Mouse (Mus musculus) hindbrain, embryonic 13.5 days (tissue): Measurements from ENCODE around the gene Fam167b. TPM values are rescaled to one million over a fixed set of nuclear protein-coding genes. Genes with fewer than 3 reads are reported as not detected.
"Not testable (repeated sequence)": the region's sequence is repeated elsewhere in the genome, so short reads cannot be mapped to it uniquely, and the experiment has no call there.

Source experiments
- ATAC-seq: fragments of 200-750 bp; cut with Nextera tagmentation; 2 replicates; pipeline ENCODE4 v1.8.0; 2017; ENCODE audit warnings: moderate TSS enrichment; ENCODE audit not compliant: low FRiP score
- H3K27ac ChIP-seq: fragments of 300-500 bp; sonication (generic); 2 replicates; pipeline ENCODE4 v1.5.1; 2015; ENCODE audit warnings: inconsistent platforms, mild to moderate bottlenecking, moderate library complexity
- H3K27me3 ChIP-seq: fragments of 300-500 bp; sonication (generic); 2 replicates; pipeline ENCODE4 v1.6.1; 2015; ENCODE audit warnings: mild to moderate bottlenecking, inconsistent platforms
- H3K36me3 ChIP-seq: fragments of 300-500 bp; sonication (generic); 2 replicates; pipeline ENCODE4 v1.6.1; 2015; ENCODE audit warnings: mild to moderate bottlenecking, inconsistent platforms
- H3K4me1 ChIP-seq: fragments of 300-500 bp; sonication (generic); replicated peaks from 2 replicates; pipeline ENCODE4 v1.6.1; 2015; ENCODE audit warnings: inconsistent platforms
- H3K4me2 ChIP-seq: fragments of 300-500 bp; sonication (generic); 2 replicates; pipeline ENCODE4 v1.6.1; 2015; ENCODE audit warnings: inconsistent platforms, mild to moderate bottlenecking, moderate library complexity
- H3K4me3 ChIP-seq: fragments of 300-500 bp; sonication (generic); 2 replicates; pipeline ENCODE4 v1.5.1; 2015; ENCODE audit warnings: mild to moderate bottlenecking, inconsistent platforms
- H3K9ac ChIP-seq: fragments of 300-500 bp; sonication (generic); 2 replicates; pipeline ENCODE4 v1.6.1; 2015; ENCODE audit warnings: mild to moderate bottlenecking, inconsistent platforms
- H3K9me3 ChIP-seq: fragments of 300-500 bp; sonication (generic); 2 replicates; pipeline ENCODE4 v1.6.1; 2016; ENCODE audit warnings: inconsistent platforms
- WGBS: fragments of 180-500 bp; shearing (Covaris S2); methylation state at CpG from one replicate; pipeline ENCODE4 v1.1.7; 2015; 5-methylcytosine and 5-hydroxymethylcytosine counted together
- polyA plus RNA-seq: library from polyadenylated mRNA; unstranded; fragments of >200 nt; fragmentation: Nextera tagmentation; extraction: Ambion mirVana; gene quantifications from 2 replicates; pipeline ENCODE4 v1.2.1, GENCODE M21; 2015

Gene Fam167b
- polyA plus RNA-seq, 1 experiment from 2014 or later, result 0.87 TPM

GRCm38 (mm10) chr4:129555421-129555861 lies 22.9 kb downstream of the Fam167b start:
- peaks cover 22% of the 10 kb centered on the region for H3K4me1 ChIP-seq
- H3K4me2 ChIP-seq, result peak overlapping the region; percentile 63
- WGBS, result 4% methylated on average over 16 of the region's 16 CpGs
- H3K4me3 ChIP-seq, result peak overlapping the region; percentile 42
- H3K27ac ChIP-seq, result peak overlapping the region; percentile 53
- H3K36me3 ChIP-seq, result no peaks in the 10 kb centered on the region
- peaks cover 13% of the 10 kb centered on the region; the same call in 1 of the 2 replicates for H3K27me3 ChIP-seq
- H3K9me3 ChIP-seq, result no peaks in the 10 kb centered on the region
- no peak; the same call in none of the 2 replicates for ATAC-seq
- peak overlapping the region; percentile 68 for H3K9ac ChIP-seq

- not testable (repeated sequence) for H3K27ac ChIP-seq, H3K4me3 ChIP-seq, H3K9ac ChIP-seq, ATAC-seq, H3K4me2 ChIP-seq, H3K9me3 ChIP-seq, H3K36me3 ChIP-seq
- Histone ChIP-seq H3K27me3 (peaks cover 13% of the 10 kb centered on the region; the same call in 1 of the 2 replicates), H3K4me1 (peaks cover 22% of the 10 kb centered on the region)
- 66% methylated on average over 6 of the region's 6 CpGs for WGBS
Observed at GRCm38 (mm10) chr4:129554512-129554911, 23.8 kb downstream of the Fam167b start.

- H3K4me1 ChIP-seq, result peaks cover 8% of the 10 kb centered on the region
- no peak overlapping the region for H3K4me2 ChIP-seq
- no peaks in the 10 kb centered on the region for H3K36me3 ChIP-seq
- no peak for ATAC-seq
- H3K27me3 ChIP-seq, result peaks cover 6% of the 10 kb centered on the region; the same call in 1 of the 2 replicates
- H3K4me3 ChIP-seq, result no peak overlapping the region
- H3K9ac ChIP-seq, result no peak overlapping the region
- 62% methylated on average over 1 of the region's 1 CpGs for WGBS
- no peak overlapping the region for H3K27ac ChIP-seq
- H3K9me3 ChIP-seq, result no peaks in the 10 kb centered on the region
Observed at GRCm38 (mm10) chr4:129550295-129550694, 28.1 kb downstream of the Fam167b start.

- ATAC-seq, result no peak
- WGBS, result 94% methylated on average over 2 of the region's 2 CpGs
Observed at GRCm38 (mm10) chr4:129549306-129549705, 29.0 kb downstream of the Fam167b start.

GRCm38 (mm10) chr4:129547631-129548030 lies 30.7 kb downstream of the Fam167b start:
- not testable (repeated sequence) for H3K4me2 ChIP-seq, H3K9me3 ChIP-seq, H3K9ac ChIP-seq, H3K27me3 ChIP-seq, H3K36me3 ChIP-seq, H3K27ac ChIP-seq, H3K4me3 ChIP-seq, H3K4me1 ChIP-seq, ATAC-seq
- 84% methylated on average over 4 of the region's 4 CpGs for WGBS

More at GRCm38 (mm10) chr4:129549306-129549705, 29.0 kb downstream of the Fam167b start:
- Histone ChIP-seq H3K4me1 (no peaks in the 10 kb centered on the region), H3K9me3 (no peaks in the 10 kb centered on the region), H3K4me3 (no peak overlapping the region), H3K27me3 (no peaks in the 10 kb centered on the region), H3K36me3 (no peaks in the 10 kb centered on the region), H3K27ac (no peak overlapping the region), H3K4me2 (no peak overlapping the region), H3K9ac (no peak overlapping the region)

GRCm38 (mm10) chr4:129544106-129544505 lies 34.2 kb downstream of the Fam167b start:
- H3K9me3 ChIP-seq, result no peaks in the 10 kb centered on the region
- WGBS, result 81% methylated on average over 4 of the region's 4 CpGs
- ATAC-seq, result no peak
- no peak overlapping the region for H3K4me3 ChIP-seq
- peaks cover 11% of the 10 kb centered on the region for H3K36me3 ChIP-seq
- H3K9ac ChIP-seq, result no peak overlapping the region
- H3K27me3 ChIP-seq, result no peaks in the 10 kb centered on the region
- no peak overlapping the region for H3K4me2 ChIP-seq
- peaks cover 20% of the 10 kb centered on the region for H3K4me1 ChIP-seq
- no peak overlapping the region for H3K27ac ChIP-seq

- peak; percentile 99 for ATAC-seq
- peak within 1 kb of the TSS; percentile 84 for H3K27ac ChIP-seq
- WGBS, result 1% methylated on average over 46 of the region's 46 CpGs
- peaks cover 18% of the 10 kb centered on the region for H3K36me3 ChIP-seq
- H3K27me3 ChIP-seq, result no peaks in the 10 kb centered on the region
- peaks cover 20% of the 10 kb centered on the region for H3K4me1 ChIP-seq
- peak within 1 kb of the TSS; percentile 77 for H3K4me3 ChIP-seq
- H3K9ac ChIP-seq, result peak within 1 kb of the TSS; percentile 87
- H3K9me3 ChIP-seq, result no peaks in the 10 kb centered on the region
- H3K4me2 ChIP-seq, result peak within 1 kb of the TSS; percentile 77
Observed at GRCm38 (mm10) chr4:129542592-129543141, 35.7 kb downstream of the Fam167b start, which contains the start of gene Hdac1. TSS of gene Hdac1 (minus strand) at chr4:129542713.

- WGBS, result under 1% methylated on average over 28 of the region's 30 CpGs
Observed at GRCm38 (mm10) chr4:129541868-129542591, 36.3 kb downstream of the Fam167b start.

GRCm38 (mm10) chr4:129540012-129540411 lies 38.3 kb downstream of the Fam167b start:
- no peaks in the 10 kb centered on the region for H3K9me3 ChIP-seq
- H3K4me2 ChIP-seq, result no peak overlapping the region
- no peak overlapping the region for H3K27ac ChIP-seq
- H3K9ac ChIP-seq, result no peak overlapping the region
- no peak overlapping the region for H3K4me3 ChIP-seq
- 87% methylated on average over 6 of the region's 6 CpGs for WGBS
- ATAC-seq, result no peak
- peaks cover 20% of the 10 kb centered on the region for H3K4me1 ChIP-seq
- H3K36me3 ChIP-seq, result peaks cover 26% of the 10 kb centered on the region
- H3K27me3 ChIP-seq, result no peaks in the 10 kb centered on the region

More at GRCm38 (mm10) chr4:129541868-129542591, 36.3 kb downstream of the Fam167b start:
- Histone ChIP-seq H3K4me2 (peak overlapping the region; percentile 77), H3K27me3 (no peaks in the 10 kb centered on the region), H3K4me3 (peak overlapping the region; percentile 77), H3K9me3 (no peaks in the 10 kb centered on the region), H3K4me1 (peaks cover 20% of the 10 kb centered on the region), H3K36me3 (peaks cover 20% of the 10 kb centered on the region), H3K9ac (peak overlapping the region; percentile 87), H3K27ac (peak overlapping the region; percentile 84)
- peak; percentile 29 for ATAC-seq

- not testable (repeated sequence) for H3K4me3 ChIP-seq, H3K9me3 ChIP-seq, ATAC-seq, H3K4me1 ChIP-seq, H3K27me3 ChIP-seq, H3K4me2 ChIP-seq, H3K27ac ChIP-seq, H3K9ac ChIP-seq
- peaks cover 80% of the 10 kb centered on the region for H3K36me3 ChIP-seq
- WGBS, result 94% methylated on average over 6 of the region's 6 CpGs
Observed at GRCm38 (mm10) chr4:129528901-129529300, 49.4 kb downstream of the Fam167b start.
